Mouse (Mus musculus): Measurements from ENCODE around the gene Zfhx3. TPM values are rescaled to one million over a fixed set of nuclear protein-coding genes. Genes with fewer than 3 reads are reported as not detected.

The Zfhx3 gene
- total RNA-seq, 2 experiments from 2014 or later = 7.2 to 8.3 TPM

- intact Hi-C loops (cut with DNase I) = no loop called here
- DNase-seq = no peak
Observed at GRCm38 (mm10) chr8:108522050-108522449, 579.6 kb downstream of the Zfhx3 start.

GRCm38 (mm10) chr8:108529421-108529820 is 587.0 kb downstream of the Zfhx3 start:
- intact Hi-C loops (cut with DNase I) = no loop called here
- no peak for DNase-seq

- no peak for DNase-seq
- intact Hi-C loops (cut with DNase I) = no loop called here
Observed at GRCm38 (mm10) chr8:108535121-108535876, 592.9 kb downstream of the Zfhx3 start.

GRCm38 (mm10) chr8:108536186-108536585 is 593.7 kb downstream of the Zfhx3 start:
- no peak for DNase-seq
- intact Hi-C loops (cut with DNase I) = no loop called here

- intact Hi-C loops (cut with DNase I) = no loop called here
- DNase-seq = no peak
Observed at GRCm38 (mm10) chr8:108536911-108537351, 594.5 kb downstream of the Zfhx3 start.

- intact Hi-C loops (cut with DNase I) = no loop called here
- DNase-seq = no peak
Observed at GRCm38 (mm10) chr8:108537686-108538551, 595.5 kb downstream of the Zfhx3 start.

- no peak for DNase-seq
- intact Hi-C loops (cut with DNase I) = no loop called here
Observed at GRCm38 (mm10) chr8:108538929-108539555, 596.6 kb downstream of the Zfhx3 start.

- no peak for DNase-seq
- intact Hi-C loops (cut with DNase I) = no loop called here
Observed at GRCm38 (mm10) chr8:108552518-108552917, 610.1 kb downstream of the Zfhx3 start.

- no peak for DNase-seq
- intact Hi-C loops (cut with DNase I) = no loop called here
Observed at GRCm38 (mm10) chr8:108553808-108554577, 611.5 kb downstream of the Zfhx3 start.

- intact Hi-C loops (cut with DNase I) = no loop called here
- no peak for DNase-seq
Observed at GRCm38 (mm10) chr8:108554578-108555245, 612.3 kb downstream of the Zfhx3 start.

GRCm38 (mm10) chr8:108563420-108563819 is 621.0 kb downstream of the Zfhx3 start:
- intact Hi-C loops (cut with DNase I) = no loop called here
- DNase-seq = no peak

GRCm38 (mm10) chr8:108563934-108564564 is 621.6 kb downstream of the Zfhx3 start:
- intact Hi-C loops (cut with DNase I) = no loop called here
- DNase-seq = no peak

- intact Hi-C loops (cut with DNase I) = no loop called here
- no peak for DNase-seq
Observed at GRCm38 (mm10) chr8:108566035-108566434, 623.6 kb downstream of the Zfhx3 start.

GRCm38 (mm10) chr8:108573295-108574017 is 631.0 kb downstream of the Zfhx3 start:
- no peak for DNase-seq
- intact Hi-C loops (cut with DNase I) = loop anchor here (1.0 to 5.0 kb wide), 3 partner anchors 119 to 613 kb away; no protein-coding TSS in a partner anchor

- peak; percentile 65 to 70 for DNase-seq
- intact Hi-C loops (cut with DNase I) = loop anchor here (1.0 to 5.0 kb wide), 3 partner anchors 118 to 613 kb away; no protein-coding TSS in a partner anchor
Observed at GRCm38 (mm10) chr8:108574101-108574500, 631.7 kb downstream of the Zfhx3 start.

GRCm38 (mm10) chr8:108577571-108577970 is 635.1 kb downstream of the Zfhx3 start:
- DNase-seq = no peak
- intact Hi-C loops (cut with DNase I) = loop anchor here (5.0 kb wide), 1 partner anchor 75 kb away; no protein-coding TSS in a partner anchor

GRCm38 (mm10) chr8:108578388-108578787 is 635.9 kb downstream of the Zfhx3 start:
- no peak for DNase-seq
- intact Hi-C loops (cut with DNase I) = loop anchor here (5.0 kb wide), 1 partner anchor 74 kb away; no protein-coding TSS in a partner anchor

GRCm38 (mm10) chr8:108579808-108580207 is 637.4 kb downstream of the Zfhx3 start:
- intact Hi-C loops (cut with DNase I) = loop anchor here (5.0 kb wide), 1 partner anchor 72 kb away; no protein-coding TSS in a partner anchor

More at GRCm38 (mm10) chr8:108579808-108580207, 637.4 kb downstream of the Zfhx3 start:
- no peak for DNase-seq
